Mouse (Mus musculus): ENCODE measurements around the gene Ccr10.

Ccr10 gene

DNA sequence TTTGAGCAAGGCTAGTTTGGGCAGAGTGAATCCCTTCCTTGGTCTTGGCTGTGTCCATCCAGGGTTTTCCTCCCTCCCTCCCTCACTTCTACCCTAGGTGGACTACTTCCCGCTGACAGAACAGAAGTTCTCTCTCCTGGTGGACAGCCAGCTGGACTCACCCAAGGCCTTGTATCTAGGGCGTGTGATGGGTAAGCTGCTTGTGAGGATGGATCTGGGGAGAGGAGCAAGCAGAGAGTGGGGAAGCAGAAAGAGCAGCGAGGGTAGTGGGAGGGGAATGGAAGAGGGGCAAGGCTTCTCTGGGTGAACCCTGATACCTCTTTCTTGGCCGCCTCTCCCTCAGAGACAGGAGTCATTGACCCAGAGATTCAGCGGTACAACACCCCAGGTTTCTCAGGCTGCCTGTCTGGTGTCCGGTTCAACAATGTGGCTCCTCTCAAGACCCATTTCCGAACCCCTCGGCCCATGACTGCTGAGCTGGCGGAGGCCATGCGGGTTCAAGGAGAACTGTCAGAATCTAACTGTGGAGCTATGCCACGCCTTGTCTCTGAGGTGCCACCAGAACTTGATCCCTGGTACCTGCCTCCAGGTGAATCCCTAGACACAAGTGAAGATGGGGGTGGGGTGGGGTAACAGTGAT is 13.0 kb upstream of the Ccr10 start:
- DNase-seq = no peak

DNA sequence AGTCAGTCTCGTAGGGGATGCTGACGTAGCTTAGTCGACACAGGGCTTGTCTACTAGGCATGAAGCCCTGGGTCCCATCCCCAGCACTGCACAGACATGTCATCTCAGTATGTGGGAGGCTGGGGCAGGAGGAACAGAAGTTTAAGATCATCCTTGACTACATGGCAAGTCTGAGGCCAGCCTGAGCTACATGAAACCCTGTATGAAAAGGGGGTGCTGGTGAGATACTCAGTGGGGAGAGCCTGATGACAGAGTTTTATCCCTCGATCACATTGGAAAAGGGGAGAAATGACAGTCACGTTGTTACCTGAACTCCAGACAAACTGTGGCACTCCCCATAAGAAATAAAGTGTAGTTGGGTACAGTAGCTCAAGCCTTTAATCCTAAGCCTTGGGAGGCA is 12.3 kb upstream of the Ccr10 start:
- DNase-seq = no peak

DNA sequence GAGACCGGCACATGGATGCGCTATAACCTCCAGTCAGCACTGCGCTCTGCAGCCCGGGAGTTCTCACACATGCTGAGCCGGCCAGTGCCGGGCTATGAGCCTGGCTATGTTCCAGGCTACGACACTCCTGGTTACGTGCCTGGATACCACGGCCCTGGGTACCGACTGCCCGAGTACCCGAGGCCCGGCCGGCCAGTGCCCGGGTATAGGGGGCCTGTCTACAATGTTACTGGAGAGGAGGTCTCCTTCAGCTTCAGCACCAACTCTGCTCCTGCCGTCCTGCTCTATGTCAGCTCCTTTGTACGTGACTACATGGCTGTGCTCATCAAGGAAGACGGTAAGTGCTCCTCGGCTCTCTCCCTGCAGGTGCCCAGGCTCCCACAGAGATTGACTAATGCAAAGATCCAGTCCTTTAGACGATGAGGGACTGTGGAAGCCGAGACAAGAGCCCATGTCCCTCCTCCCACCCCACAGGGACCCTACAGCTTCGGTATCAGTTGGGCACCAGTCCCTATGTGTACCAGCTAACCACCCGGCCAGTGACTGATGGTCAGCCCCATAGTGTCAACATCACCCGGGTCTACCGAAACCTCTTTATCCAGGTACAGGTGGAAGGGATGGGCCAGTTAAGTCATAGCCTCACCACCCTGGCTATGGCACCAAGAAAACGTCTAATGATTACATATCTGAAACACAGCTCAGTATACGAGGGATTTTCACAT is 11.4 kb upstream of the Ccr10 start:
- DNase-seq = no peak

DNA sequence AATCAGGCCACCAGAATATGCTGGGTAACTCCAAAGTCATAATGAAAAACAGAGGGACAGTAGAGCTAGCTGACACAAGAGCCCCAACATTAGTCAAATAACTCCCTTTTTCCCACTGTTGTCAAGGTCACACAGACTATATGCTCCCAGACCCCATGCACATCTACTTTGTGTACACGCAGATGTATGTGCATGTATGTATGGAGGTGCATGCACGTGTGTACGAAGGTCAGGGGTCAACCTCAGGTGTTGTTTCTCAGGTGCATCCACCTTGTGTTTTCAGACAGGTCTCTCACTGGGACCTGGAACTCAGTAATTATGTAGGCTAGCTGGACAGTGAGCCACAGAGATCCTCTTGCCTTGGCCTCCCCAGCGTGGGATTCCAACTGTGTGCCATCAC is 10.2 kb upstream of the Ccr10 start:
- no peak for DNase-seq

DNA sequence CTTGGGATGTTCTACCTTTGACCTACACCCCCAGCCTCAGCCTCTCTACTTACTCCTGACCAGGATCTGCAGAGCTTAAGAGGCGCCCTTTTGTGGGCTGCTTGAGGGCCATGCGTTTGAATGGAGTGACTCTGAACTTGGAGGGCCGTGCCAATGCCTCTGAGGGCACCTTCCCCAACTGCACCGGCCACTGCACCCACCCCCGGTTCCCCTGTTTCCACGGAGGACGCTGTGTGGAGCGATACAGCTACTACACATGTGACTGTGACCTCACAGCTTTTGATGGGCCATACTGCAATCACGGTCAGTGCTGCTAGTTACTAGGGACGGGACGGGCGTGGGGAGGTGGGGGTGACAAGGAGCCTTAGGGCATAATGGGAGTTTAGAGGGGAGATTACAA is 9.7 kb upstream of the Ccr10 start:
- DNase-seq = no peak

DNA sequence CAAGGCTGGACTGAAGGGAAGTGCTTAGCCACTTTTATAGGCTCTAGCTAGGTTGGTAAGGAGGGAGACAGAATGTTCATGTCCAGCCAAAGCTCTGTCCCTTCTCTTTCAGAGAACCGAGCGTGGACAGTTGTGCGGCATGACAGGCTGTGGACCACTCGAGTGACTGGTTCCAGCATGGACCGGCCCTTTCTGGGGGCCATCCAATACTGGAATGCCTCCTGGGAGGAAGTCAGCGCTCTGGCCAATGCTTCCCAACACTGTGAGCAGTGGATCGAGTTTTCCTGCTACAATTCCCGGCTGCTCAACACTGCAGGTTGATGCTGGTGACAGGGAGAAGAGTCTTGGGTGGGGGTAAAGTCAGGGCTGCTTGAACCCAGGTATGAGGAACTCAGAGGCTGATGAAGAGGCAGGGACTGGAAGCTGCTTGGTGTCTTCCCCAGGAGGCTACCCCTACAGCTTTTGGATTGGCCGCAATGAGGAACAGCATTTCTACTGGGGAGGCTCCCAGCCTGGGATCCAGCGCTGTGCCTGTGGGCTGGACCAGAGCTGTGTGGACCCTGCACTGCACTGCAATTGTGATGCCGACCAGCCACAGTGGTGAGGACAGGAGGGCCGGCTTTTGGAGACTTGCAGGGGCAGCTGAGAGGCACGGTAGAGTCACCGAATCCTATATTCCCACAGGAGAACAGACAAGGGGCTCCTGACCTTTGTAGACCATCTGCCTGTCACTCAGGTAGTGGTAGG is 7.7 kb upstream of the Ccr10 start:
- no peak for DNase-seq

DNA sequence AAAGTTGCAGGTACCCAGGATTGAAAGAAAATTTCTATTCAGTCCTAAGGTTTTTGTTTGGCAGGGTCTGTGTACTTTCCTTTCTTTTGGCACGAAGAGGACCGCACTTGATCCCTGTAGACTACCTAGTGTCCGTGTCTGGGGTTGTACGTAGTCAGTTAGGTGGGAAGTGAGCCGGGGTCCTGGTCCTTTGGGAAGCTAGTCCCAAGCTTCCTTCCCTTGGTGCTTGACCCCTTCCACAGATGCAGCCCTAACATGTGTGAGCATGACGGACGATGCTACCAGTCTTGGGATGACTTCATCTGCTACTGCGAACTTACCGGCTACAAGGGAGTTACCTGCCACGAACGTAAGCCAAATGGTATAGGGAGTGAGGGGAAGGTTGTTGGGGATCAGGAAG is 6.7 kb upstream of the Ccr10 start:
- no peak for DNase-seq

DNA sequence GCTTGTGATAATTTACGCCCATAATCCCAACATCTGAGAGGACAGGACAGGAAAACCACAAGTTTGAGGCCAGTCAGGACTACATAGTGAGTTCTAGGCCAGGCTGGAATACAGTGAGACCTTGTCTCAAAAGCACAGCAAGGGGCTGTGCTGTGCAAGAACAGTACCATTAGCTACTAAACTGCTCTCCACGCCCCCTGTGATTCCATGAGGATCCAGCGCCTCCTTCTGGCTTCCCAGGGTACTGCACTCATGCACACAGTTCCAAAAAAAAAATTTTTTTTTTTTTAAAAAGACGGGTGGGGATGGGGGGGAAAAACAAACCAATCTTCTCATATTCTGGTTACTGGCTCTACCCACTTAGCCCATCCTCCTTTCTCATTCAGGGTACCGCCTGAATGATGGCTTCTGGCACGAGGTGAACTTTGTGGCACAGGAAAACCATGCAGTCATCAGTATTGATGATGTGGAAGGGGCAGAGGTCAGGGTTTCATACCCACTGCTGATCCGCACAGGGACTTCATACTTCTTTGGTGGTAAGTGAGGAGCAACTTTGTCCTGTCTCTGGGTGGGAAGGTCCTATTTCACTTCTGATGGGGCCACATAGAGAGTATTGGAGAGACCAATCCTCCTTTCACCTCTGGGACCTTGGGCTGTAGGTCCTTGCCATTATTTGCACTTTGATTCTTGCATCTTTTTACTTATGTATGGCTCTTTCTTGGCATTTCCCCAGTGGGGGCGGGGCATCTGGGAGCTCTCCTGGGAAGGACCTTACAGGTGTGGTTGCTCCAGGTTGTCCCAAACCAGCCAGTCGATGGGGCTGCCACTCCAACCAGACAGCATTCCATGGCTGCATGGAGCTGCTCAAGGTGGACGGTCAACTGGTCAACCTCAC is 5.8 kb upstream of the Ccr10 start:
- peak; percentile 66 to 90 for DNase-seq

DNA sequence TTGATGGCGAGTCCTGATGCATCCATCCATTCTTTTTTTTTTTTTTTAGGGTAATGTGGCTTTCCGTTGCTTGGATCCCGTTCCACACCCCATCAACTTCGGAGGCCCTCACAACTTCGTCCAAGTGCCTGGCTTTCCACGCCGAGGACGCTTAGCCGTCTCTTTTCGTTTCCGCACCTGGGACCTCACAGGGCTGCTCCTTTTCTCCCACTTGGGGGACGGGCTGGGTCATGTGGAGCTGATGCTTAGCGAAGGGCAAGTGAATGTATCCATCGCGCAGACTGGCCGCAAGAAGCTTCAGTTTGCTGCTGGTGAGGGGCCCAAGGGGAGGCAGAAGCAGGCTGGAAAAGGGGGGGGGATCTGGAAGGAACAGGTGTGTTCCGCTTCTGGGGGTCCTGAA is 5.0 kb upstream of the Ccr10 start:
- DNase-seq = no peak

DNA sequence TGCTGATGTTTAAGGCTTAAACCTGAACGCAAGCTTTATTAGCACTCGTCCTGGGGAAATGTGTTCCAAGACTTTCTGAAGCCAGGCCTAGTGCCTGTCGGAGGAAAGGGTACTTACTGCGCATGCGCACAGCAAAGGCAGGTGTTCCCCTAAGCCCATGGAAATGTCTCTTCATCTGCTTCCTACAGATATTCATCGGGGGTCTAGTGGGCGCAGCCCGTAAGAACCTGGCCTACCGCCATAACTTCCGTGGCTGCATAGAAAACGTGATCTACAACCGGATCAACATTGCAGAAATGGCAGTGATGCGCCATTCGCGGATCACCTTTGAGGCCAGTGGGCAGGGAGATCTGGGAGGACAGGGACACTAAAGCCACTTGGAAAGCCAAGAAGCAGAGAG is 4.1 kb upstream of the Ccr10 start:
- DNase-seq = no peak

DNA sequence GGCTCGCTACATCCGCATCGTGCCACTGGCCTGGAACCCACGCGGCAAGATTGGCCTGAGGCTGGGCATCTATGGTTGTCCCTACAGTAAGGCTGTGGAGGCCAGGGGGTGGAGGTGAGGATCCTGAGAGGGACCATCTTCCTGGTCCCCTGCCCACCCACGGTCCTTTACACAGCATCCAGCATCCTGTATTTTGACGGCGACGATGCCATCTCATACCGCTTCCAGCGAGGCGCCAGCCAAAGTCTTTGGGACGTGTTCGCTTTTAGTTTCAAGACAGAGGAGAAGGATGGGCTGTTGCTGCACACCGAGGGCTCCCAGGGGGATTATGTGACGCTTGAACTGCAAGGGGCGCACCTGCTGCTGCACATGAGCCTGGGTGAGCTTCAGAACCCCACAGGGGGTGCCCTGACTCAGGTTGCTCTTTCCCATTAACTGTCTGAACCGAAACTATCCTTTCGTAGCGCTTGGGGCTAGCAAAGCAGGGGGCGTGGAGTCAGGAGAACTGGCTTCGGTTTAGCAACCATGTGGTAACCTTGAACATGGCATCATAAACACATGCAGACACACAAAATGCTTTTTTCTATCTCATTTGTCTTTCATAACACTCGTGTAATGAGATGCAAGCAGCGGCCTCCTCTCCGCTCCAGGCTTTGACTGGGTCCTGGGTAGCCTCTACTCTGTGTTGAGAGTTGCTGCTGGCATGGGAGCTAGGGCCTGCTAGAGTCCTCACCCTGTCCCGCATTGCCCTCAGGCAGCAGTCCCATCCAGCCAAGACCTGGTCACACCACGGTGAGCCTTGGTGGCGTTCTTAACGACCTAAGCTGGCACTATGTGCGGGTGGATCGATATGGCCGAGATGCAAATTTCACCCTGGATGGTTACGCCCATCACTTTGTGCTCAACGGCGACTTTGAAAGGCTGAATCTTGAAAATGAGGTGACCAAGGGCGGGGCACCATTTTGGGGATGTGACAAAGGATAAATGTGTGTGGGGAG is 3.1 kb upstream of the Ccr10 start:
- DNase-seq = no peak

DNA sequence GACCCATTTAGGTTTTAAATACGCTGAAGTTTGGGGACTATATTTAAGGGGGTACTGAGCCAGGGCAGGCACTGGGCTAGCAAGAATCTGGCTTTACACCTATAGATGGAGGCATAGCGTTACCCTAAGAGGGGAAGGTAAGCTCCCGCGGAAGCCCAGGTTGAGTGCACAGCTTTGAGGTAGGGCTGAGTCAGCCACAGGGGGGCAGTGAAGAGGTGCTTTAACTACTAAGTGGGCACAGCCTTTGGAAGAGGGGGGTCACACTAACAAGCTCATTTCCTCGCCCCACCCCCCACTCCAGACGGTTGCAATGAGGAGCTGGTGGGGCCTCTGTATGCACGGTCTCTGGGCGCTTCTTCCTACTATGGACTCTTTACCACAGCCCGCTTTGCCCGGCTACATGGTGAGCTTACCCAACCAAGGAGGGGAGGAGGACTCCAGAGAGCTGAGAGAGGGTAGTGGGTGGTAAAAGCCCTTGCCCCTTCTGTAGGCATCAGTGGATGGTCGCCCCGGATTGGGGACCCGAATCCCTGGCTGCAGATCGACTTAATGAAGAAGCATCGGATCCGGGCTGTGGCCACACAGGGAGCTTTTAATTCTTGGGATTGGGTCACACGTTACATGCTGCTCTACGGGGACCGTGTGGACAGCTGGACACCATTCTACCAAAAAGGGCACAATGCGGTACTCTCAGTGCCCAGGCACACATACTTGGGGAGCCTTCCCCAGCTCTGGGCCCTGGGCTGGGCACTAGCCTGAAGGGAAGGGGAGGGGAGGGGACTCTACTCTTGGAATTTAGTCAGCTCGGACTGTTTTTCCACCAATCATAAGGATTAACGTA is 1.9 kb upstream of the Ccr10 start:
- peak; percentile 51 to 85 for DNase-seq

DNA sequence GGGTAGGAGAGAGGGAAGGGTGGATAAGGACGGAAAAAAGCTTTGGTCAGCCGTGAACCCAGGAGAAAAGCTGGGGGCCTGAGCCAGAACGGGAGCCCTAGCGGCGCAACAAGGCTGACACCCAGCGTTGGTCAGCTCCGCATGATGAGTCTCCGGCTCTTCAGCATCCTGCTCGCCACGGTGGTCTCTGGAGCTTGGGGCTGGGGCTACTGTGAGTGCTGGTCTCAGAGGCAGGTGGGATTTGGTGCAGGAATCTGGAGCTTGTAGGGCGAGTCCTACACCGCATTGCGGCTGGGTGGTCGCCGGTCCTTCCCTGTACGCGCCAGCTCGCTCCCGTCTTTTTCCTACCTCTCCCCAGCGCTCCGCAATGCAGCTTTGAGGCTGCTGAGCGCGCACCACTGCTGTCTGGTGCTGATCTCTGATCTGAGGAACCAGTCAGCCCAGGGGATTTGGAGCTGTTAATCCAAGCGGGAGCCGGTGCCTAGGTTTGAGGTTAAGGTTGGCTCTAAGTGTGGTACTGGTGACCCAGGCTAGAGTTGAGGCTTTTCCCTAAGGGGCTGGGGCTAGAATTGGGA is 961 bp upstream of the Ccr10 start:
- DNase-seq = peak in 1 of 2 experiments; percentile 68

DNA sequence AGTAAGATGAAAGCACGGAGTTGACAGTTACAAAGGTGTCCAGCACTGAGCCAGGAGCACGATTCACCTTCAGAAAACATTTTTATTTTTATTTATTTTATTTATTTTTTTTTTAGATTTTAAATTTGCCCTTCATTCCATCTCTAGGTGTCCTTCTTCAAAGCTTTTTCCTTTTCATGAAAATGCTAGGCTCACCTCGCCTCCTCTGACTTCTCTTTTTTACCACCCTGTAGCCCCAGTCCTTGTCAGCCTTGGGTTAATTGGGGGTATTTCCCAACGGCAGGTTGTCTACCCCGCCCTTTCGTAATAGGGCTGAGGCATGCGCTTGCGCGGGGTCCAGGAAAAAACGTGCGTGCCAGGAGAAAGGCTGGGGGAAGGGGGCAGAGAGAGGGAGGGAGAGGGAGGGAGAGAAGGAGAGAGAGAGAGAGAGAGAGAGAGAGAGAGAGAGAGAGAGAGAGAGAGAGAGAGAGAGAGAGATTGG is 433 bp upstream of the Ccr10 start:
- DNase-seq = no peak

DNA sequence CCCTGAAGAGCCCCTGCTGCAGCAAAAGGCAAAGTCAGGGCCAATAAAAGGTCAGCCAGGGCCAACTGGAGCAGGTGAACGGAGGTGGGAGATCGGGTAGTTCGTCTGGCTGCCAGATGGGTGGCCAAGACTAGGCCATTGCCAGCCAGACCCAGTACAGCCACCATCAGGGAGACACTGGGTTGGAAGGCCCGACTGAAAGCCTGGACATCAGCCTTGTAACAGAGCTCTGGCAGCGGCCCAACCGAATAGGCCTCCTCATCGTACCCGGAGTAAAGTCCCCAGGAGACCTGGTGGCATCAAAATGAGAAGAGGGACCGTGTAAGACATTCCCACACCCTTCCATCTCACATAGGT is 876 bp downstream of the Ccr10 start:
- DNase-seq = peak in 1 of 2 experiments; percentile 59

DNA sequence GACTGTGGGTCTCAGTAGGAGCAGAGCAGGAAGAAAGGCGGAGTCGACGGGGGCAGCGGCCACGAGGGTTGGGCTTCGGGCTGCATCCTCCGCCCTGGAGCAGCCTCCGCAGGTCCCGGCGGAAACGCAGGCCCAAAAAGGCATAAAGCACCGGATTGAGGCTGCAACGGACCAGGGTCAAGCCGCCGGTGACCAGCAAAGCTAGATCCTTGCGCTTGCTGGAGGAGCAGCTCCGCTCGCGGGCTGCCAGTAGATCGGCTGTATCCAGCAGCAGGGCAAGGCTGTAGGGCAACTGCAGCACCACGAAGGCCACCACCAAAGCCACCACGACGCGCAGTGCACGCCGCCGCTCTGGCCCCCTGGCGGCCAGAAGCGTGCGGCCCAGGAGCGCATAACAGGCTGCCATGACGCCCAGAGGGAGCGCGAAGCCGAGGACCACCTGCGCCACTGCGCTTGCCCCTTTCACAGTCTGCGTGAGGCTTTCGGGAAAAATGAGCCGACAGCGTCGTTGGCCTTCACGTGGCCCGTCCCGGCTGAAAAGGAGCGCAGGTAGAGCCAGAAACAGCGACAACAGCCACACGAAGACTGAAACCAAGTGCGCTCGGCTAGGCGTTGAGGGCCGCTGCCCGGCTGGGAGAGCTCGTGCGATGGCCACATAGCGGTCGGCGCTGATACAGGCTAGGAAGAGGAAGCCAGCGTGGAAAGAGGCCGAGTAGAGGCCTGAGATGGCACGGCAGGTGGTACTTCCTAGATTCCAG is 1.4 kb downstream of the Ccr10 start:
- peak; percentile 86 to 89 for DNase-seq

DNA sequence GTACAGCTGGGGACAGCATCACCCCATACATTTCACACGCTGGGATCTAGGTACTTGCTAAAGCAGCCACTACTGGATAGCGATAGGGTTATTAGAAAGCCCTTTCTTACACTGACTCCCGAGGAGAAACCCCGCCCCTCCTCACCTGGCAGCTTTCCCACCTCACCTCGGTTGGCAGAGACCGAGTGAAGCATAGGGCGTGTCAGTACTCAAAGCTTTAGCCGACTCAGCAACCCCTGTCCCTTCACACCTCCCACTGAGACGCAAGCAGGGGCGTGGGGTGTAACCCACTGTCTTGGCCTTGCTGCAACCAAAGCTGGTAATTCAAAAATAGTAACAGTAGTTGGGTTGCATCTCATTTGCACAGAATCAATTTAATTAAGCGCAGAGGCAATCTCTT is 2.1 kb downstream of the Ccr10 start:
- DNase-seq = peak; percentile 86 to 91

DNA sequence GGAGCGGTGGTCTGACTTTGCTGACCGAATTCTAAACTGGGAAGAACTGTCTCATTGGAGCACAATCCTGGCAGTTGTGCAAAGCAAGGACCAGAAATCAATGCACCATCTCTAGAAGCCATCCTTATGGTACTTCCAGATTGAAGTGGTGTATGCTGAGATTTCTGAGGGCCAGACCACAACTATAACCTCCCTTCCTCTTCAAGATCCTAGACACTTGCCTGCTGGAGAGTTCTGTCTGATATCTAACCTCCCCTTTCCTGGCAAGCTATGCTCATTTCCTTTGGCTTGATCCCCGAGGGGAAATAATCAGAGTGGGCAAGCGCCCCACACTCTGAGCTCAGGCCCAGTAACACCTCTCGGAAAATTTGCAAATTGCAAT is 2.8 kb downstream of the Ccr10 start:
- no peak for DNase-seq

DNA sequence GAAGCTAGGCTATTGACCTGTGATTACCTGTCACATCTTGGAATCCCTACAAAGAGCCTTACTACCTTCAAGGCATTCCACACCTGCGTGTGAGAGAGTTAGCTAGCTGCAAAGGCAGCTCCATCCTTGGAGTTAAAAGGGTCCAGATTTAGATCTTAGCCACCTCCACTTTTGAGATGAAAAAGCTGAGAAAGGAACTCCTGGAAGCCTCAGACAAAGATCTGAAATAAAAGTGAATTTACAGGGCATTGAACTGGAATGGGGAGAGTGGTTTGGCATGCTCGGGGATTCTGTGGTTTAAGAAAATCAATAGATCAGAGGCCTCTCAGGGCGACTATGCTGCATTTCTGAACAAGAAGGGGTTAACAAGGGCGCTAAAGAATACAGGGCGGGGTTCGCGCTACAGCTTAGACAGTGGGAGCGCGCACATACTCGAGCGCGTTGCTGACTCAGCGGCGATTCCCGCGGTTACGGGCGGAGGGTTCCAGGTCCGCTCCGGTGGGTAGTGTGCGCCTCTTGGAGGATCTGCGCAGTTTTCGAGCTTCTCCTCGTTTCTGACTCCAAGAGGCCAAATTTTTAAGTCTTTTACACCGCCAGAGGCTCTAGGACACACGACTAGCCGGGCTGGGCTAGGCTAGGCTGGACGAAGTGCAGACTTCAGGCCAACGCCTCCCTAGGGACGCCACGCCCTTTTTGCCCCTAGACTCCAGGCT is 3.4 kb downstream of the Ccr10 start:
- DNase-seq = peak; percentile 72 to 81

Measured in kidney, postnatal 36 days (tissue).